Mouse (Mus musculus) bone marrow, adult 2 months (tissue): ENCODE data around the gene Vwf.

Experiments
- CTCF ChIP-seq: fragments of 200-500 bp; IDR thresholded peaks from 2 replicates; pipeline ENCODE4 v1.5.1; 2011; ENCODE audit warnings: low read length, control low read depth; ENCODE audit not compliant: control insufficient read depth, insufficient read depth
- POLR2A ChIP-seq: fragments of 200-500 bp; IDR thresholded peaks from 2 replicates; pipeline ENCODE4 v1.6.1; 2011; ENCODE audit warnings: low read depth, mild to moderate bottlenecking, control low read depth, low read length, borderline replicate concordance; ENCODE audit not compliant: control insufficient read depth

DNA sequence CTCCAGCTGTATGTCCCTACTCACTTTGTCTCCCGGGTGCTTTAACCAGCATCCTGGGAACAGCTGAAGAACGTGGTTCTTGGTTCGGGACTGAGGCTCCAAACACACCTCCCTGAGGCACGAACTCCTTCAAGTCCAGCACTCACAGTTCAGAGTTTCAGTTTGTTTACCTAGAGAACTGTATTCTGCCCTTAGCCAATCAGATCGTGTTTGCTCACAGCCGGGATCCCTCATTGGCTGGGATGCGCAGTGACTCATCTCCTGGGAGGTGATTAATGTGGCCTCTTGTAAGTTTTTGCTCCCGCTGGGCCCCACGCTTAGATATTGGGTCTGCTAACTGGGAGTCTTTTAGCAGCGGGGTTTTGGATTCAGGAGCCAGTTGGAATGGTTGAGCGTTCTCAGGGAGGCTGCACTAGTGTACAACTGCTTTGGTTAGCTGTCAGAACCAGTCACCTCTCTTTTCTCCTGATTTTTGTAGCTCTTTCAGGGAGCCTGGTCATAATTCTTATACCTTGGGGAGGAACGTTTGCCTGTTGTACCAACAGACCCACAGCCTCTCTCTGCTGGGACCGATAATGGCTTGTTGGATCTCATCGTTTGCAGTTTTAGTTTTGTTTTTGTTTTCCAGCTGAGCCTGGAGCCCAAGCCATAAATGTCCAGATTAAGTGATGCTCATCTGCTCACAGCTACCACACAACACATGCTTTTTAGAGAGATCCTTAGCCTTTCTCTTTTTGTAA is 26.8 kb downstream of the Vwf start:
- TF ChIP-seq CTCF = peak; percentile 4; the same call in 1 of the 2 replicates
- peak; percentile 59 for TF ChIP-seq POLR2A
